Mouse (Mus musculus): ENCODE results near the gene Morf4l1.

GRCm38 (mm10) chr9:90127146-90127545, 12.6 kb upstream of the Morf4l1 start:
- TF ChIP-seq CTCF (IDR thresholded peaks at IDR 0.05; ENCODE audit: control insufficient read depth, insufficient read depth, insufficient replicate concordance, low read depth, low read length) = no peak
- TF ChIP-seq POLR2A (IDR thresholded peaks at IDR 0.05; ENCODE audit: control insufficient read depth, low read depth, low read length) = no peak
